Mouse (Mus musculus) thymus, postnatal 36 days (tissue): Measurements from ENCODE around the gene Timm8a2.

ENCODE experiments used
- DNase-seq, 2 experiments: peaks; one replicate each; pipeline ENCODE4 v3.0.0; 2022; ENCODE audit warnings: mixed read lengths in 2 of 2

Gene Timm8a2

DNA sequence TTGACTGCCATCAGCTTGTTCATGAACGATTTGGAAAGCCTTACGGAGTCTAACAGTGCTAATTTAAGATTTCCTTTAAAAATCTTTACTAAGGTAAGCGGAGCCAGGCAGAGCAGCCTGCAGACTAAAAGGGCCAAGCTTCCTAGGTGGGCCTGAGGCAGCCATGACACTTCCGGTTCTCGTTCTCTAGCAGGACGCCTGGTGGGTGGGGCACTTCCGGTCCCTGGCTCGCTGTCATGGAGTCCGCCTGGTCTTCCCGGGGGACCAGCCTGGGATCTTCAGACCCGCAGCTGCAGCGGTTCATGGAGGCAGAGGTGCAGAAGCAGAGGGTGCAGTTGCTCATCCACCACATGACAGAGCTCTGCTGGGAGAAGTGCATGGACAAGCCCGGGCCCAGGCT, at the start of gene Timm8a2:
TSS of gene Timm8a2 (plus strand) at position 224 of the 400 bp plus-strand sequence.
- DNase-seq = no peak

DNA sequence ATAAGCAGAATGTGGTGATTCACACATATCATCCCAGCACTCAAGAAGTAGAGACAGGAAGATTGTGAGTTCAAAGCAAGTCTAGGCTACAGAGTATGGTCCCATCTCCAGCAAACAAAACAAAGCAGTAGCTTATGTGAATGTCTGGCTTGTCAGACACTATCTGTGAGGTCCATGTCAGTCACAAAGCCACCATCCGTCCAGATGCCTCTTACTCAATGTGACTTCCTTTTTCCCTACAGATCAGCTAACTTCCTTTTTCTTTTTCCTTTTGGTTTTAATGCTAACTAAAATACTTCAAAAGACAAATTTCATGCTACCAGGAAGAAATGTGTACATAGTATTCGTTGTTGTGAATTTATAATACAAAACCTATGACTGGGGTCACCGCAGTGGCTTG, 49.0 kb upstream of the Timm8a2 start:
- DNase-seq = no peak

DNA sequence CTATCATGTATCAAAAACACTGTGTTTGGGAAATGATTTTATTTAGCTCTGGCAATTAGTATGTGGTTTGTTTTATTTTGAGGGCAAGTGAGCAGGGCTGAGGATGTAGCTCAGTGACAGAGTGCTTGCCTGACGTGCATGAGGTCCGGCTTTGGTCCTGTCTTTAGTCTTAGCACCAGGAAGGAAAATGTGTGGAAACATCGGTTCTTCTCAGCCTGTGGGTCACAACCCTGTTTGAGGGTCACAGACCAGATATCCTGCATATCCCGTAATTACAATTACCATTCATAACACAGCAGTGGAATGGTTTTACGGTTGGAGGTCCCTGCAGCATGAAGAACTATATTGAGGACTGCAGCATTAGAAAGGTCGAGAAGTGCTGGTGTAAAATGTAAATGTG, 48.4 kb upstream of the Timm8a2 start:
- DNase-seq = no peak

DNA sequence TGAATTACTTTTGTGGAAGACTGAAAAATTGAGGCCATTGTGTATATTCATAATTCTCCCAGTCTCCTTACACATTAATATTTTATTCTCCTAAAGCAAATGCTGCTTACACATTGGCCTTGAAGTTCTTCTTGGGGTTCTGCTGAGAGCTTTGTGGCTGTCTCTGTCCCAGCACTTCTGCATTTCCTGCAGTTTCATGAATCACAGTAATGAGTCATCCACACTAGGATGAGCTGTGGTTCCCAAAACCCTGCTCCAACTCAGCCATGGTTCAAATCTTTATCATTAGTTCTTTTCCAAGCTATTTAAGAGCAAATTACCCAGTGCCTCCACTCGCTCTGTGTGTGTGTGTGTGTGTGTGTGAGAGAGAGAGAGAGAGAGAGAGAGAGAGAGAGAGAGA, 47.2 kb upstream of the Timm8a2 start:
- no peak for DNase-seq

DNA sequence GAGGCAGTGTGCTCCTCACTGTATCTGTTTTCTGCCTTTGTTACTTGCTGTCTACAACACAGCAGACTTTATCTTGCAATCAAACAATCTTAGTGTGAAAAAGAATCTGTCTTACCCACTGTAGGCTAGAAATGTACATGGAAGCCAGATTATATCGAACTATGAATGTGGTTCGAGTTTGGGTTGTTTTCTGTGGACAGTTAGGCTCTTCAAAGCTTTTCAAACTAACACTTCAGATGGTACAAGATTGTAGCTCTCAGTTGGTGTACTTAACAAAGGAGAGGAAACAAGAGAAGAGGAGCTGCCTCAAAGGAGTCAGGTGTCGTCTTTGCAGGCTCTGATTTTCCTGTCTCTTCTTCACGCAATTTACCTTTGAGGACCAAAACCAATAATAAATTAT, 46.8 kb upstream of the Timm8a2 start:
- DNase-seq = no peak

DNA sequence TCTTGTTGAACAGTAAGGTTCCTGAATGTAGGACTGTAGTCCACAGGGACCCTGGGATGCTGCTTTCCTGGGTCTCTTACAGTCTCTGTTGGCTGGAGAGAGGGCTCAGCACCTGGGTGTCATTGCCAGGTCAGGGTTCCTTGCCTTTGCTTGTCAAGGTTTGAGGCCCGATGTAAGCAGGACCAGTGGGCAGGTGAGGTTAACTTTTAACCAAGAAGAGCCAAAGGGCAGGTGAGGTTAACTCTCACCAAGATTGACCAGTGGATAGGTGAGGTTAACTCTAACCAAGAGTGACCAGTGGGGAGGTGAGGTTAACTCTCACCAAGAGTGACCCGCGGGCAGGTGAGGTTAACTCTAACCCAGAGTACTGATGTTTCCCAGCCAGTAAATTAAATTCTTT, 45.1 kb upstream of the Timm8a2 start:
- DNase-seq = no peak

DNA sequence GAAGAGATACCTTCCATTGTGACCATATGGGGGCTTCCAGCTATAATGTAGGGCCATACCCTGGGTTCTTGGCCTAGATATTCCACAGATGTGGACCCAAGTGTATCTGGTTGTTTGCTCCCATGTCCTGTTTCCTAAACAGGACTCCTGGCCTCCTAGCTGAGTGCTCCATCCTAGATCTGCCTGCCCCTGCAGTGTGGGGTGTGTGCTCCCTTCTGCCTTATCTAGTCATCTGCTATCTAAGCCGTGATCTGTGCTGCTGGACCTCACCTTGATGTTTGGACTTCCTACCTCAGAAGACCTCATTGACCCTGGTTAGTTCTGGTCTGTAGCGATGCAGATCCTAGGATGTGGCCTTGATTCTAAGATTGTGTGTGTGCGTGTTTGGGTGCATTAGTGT, 44.6 kb upstream of the Timm8a2 start:
- DNase-seq = no peak

DNA sequence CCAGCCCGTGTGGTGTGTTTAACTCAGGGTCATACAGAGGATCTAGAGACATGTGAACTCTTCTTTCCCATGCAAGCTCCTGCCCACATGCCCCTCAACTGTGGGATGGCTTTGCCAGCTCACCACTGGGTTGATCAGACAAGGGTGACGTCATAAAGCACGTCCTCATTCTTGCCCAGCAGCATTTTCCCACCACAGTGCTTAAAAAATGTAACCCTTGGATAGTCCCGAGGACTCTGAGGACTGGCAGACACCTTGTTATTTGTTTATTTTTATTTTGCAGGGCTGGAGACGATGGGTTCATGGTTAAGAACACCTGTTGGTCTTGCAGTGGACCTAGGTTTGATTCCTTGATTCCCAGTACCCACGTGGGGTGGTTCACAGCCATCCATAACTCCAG, 43.6 kb upstream of the Timm8a2 start:
- DNase-seq = no peak

DNA sequence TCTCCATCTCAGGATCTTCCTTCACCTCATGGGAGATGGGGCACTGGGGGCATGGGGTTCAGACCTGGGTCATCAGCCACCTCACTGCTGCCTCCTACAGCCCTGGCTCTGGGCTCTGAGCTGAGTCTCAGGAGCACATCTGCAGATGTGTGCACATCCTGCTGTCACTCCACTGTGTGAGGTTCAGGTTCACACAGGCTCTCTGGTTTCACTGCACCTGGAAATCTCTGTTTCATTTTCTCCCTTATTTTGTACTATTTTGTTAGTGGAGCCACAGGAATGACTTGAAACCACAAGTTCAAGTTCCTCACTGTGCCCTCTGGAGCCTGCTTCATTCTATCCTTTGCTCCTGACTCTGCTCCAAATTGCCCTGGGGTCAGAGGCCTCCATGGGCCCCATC, 42.6 kb upstream of the Timm8a2 start:
- DNase-seq = peak; percentile 31 to 53

DNA sequence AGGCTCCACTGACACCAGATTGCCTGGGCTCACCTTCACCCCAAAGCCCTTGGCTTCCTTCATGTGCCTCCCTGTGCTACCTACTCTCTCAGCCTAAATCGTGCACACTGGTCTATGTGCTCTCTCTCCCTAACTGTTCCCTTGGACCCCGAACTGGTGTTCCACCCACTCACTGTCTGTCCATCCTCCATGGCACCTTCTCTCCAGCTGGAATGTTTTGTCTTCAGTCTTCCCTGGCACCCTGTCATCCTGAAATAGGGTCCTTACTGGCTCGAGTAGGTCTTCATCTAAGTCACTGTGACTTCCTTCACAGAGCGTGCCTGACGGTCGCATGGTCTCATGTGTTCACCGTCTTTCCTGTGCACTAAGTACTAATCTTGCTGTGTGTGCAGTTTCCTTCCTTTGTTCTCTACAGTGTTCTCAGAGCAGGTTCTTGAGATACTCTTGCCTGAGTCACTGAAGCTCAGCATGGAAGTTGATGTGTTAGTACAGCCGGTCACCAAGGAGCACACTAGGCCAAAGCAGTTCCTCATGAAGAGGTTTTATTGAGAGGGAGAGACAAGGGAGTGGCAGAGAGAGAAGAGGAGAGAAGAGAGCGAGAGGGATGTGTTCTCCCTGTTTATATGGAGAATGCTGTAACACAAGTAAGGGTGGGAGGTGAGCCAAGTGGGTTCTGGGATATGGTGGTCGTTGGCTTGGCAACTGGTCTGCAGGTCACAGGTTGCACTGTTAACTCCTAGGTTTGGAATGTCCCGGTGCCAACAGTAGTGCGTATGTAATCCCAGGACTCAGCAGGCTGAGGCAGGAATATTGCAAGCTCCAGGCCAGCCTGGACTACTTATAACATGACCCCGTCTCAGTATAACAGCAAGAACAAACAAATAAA, 41.8 kb upstream of the Timm8a2 start:
- peak; percentile 45 to 47 for DNase-seq

DNA sequence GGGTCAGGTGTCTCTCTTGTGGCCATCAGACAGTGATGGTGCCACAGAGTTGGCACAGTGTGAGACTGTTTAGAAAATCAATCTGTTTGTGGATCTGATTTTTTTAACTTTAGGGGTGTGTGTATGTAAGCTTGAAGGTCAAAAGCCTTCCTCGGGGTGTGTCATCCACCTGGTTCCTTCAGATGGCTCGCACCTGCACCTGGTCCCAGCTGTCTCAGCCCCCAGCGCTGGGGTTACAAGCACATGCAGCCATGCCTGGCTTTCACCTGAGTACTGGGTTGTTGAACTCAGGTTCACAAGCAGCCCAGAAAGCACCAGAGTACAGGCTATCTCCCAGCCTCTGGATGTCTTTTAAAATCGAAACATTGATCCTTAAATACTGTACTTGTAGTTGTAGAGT, 40.9 kb upstream of the Timm8a2 start:
- peak in 1 of 2 experiments; percentile 51 for DNase-seq

DNA sequence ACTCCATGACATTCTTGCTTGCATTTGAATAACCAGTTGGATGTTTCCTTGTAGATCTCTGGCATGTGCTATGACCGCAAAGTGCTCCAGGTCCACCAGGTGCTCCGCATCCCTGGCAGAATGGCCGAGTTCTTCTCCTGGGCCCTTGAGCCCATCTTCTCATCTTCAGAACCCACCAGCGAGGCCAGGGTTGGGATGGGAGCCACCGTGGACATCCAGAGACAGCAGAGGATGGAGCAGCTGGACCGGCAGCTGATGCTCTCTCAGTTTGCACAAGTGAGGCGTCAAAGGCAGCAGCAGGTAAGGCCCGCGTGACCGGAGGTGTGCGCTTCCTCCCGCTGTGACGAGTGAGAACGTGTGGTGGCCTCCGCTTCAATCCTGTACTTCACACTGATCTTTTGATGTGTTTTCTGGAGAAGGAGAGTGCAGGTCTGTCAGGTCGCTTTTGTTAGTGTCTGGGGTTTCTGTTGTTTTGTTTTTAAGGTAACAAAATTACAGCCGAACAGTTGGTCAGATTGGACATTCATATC, 40.2 kb upstream of the Timm8a2 start:
- DNase-seq = no peak

DNA sequence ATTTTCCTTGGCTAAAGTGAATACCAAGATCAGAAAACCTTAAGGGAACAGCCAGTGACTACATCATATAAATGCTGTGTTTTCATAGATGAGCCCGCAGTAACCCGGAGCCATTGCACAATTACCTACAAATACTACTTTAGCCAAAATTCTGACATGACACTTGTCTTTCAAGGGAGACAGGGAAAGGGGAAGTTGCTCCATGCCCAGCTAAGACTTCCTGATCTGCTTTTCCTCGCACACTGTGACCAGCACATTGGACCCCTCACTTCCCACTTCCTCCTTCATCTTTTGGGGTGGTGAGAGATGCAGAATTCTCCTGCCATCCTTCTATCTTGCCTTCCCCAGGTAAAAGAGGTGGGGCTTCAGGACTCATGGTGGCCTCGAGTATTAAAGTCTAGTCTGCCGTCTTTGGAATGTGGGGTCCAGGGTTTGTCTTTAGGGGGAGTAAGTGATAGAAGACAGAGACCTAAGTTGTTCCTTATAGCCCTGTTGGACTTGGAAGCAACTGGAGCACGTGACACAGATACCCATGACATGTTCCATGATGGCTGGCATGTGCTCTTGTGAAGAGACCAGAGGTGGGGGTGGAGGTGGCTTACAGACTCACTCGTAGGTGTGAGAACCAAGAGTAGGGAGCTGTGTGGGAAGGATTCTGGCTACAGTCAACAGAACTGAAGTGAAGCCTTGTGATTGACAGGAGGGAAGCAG, 39.5 kb upstream of the Timm8a2 start:
- no peak for DNase-seq

DNA sequence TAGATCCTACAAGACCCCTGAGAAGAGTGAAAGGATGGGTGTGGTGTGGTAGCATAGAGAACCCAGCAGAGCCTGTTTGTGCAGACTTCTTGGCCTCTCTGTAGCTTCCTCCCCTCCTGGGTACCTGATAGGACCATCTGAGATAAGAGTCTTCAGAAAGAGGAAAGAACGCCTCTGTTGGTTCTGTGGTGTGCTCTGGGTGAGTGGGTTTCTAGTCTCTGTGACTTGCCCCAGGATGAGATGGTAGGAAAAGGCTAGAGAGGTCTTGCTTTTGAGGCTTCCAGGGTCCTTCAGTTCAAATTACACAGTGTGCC, 39.0 kb upstream of the Timm8a2 start:
- DNase-seq = no peak

DNA sequence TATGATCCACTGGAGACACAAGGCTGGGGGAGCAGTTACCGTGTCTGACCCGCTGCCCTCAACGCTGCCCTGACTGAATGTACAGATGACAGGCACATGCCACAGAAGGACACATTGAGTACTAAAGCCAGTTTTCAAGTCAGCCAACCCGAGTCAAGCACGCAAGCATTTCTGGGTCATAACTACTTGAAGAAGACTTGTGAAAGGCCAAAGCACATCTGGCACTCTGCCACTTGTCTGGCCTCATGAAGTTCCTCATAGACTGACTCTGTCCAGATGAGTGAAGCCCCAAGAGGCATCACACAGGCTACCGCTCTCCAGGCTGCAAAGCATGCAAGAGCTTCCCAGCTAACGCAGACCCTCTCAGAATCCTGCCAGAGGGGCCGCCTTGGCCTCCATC, 37.7 kb upstream of the Timm8a2 start:
- no peak for DNase-seq

DNA sequence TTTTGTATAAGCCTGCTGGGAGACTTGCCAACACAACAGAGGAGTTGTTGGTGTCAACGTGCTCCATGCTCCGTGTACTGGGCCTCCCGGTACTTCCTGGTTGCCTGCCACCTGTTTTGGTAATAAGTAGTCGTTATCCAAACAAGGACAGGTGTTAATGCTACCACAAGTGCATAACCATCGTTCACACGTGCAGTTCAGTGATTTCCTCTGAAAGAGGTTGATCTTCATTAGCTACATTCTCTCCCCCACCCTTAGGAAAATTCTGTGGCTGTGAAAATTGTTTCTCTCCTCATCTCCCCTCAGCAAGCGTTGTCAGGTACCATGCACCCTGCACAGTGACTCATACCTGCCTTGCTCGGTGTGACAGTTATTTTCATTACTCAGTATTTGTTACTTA, 35.0 kb upstream of the Timm8a2 start:
- DNase-seq = no peak

DNA sequence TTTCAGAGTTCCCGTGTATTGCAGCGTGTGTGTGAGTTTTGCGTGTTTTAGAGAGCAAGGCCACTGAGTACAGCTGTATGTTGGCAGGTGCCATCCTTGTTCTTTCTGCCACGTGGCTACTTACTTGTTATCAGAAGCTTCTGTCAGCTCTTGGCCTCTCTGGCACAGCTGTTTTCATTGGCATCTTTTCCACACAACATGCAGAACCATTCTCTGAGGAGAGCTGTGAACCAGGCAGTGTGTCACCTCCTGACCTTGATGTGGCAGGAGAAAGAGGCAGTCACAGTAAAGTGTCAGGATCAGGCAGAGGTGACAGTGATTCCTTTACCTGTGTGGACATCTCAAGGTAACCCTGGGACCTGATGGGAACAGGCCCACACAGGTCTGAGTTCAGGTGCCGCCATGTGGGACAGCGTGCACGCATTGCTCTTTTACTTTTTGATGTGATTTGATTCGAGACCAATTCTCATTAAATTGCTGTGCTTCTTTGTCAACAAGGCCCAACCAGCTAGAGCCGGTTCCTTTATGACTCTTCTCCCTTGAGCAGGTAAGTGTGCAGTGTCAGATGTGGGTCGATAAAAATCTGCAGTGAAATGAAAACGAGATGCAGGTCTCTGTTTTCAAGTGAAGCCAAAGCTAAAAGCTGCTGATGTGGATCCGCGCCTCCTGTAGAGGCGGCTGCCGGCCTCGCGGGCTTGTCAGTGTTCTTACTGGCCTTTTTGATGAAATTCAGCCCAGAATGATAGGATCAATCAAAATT, 33.9 kb upstream of the Timm8a2 start:
- DNase-seq = no peak

DNA sequence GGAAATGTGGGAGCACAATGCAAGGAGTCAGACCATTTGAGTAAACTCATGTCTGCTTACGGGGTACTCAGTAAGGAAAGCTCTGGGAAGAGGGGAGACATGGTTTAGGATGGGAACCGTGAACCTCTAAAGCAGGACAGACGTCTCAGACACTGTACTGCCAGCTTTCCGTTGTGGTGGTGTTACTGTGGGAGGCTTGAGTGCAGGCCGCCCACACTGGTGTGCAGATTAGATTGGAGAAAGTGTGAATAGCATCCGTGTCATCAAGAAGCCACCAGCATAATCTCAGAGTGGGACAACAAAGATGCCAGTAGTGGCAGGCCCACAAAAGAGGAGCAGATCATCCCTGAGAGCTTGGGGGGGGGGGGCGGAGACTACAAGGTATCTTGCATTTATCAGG, 32.2 kb upstream of the Timm8a2 start:
- no peak for DNase-seq

DNA sequence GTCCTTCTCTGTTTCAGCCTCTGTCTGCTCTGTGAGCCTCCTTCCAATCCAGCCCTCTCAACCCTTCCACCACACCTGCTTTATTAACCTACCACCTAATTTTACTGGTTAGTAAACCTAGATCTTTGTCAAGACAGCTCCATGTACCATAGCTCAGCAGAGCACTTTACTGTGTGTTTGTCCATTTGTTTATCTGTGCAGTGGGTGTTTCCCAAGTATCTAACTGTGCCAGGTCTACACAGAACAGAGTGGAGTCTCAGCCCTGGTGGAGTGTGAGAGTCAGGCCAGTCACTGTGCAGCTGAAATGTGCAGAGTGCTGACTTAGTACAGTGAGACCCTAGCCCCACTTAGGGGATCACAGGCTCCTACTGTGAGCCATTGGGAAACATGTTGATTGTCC, 30.7 kb upstream of the Timm8a2 start:
- DNase-seq = no peak

DNA sequence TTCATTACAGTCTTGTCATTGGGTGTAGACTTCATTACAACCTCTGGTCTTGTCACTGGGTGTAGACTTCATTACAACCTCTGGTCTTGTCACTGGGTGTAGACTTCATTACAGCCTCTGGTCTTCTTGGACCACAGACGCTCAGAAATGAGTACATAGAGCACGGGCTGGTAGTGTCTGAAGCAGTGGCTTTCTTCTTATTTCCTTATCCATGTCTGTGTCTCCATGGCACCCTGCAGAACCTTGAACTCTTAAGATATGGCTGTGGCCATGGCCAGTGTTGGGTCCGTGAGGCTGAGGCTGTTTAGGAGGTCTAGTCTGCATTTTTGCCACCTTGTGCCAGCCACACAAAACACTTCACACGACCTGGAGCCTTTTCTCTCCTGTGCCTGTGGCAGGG, 26.2 kb upstream of the Timm8a2 start:
- DNase-seq = no peak

DNA sequence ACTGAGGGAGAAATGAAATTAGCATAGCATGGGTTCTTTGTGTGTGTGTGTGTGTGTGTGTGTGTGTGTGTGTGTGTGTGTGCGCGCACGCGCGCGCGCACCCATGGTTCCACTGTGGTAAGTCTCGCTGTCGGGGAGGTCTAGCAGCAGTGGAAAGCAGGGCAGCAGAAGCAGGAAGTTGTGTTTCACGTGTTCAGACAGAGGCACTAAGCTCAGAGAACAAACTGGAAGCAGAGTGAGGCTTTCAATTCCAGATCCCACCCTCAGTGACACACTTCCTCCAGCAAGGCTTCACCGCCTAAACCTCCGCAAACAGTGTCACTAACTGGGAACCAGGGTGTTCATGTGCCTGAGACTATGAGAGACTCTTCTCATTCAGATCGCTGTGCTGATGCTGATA, 25.0 kb upstream of the Timm8a2 start:
- DNase-seq = peak; percentile 66 to 81

DNA sequence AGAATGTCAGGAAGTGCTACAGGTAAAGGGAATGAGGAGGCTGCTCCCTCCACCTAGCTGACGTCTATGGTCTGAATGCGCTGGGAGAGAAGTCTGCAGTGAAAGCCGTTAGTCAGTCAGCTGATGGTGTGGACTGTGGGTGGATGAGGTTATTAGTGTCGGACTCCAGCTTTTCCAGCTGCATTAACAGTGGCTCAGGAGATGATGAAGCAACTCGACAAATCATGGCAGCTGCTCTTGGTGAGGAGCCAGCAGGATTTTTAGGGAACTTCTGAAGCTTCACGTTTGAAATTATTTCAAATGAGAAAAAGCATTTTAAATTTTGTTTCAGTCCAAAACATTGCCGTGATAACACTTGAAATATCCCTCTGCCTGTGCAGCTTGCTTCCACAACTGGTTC, 24.2 kb upstream of the Timm8a2 start:
- DNase-seq = no peak

DNA sequence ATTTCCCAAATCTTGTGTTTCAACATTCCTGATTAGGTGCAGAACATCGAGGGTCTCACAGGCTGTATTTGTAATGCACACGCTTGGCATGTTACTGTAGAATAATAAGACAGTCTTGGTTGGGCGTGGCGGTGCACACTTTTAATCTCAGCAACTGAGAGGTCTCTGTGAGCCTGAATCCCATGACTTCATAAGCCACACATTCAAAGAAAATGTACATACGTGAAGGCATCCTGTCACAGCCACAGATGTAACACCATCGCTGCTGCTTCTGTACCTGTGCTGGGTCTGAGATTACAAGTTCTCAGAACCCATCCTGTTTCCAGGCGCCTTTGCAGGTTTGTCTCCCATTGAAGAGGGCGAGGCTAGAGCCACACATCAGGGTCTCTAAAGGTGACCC, 22.7 kb upstream of the Timm8a2 start:
- DNase-seq = no peak

DNA sequence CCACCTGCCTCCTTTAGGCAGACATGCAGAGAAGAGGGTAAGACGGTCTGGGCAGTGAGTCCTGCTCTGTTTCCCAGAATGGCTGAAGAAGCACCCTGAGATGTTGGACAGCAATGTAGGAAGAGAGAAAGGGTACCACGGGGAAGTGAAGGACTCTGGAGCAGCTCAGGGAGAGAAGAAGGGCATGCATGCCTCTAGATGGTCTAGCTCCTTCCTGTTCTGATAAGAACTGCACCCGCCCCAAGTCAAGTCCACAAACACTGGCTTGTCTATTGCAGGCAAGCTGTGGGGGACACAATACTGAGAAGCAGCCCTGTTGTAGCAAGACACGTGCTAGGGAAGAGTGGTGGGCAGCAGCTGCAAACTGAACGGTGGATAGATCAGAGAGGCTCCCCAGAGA, 22.3 kb upstream of the Timm8a2 start:
- no peak for DNase-seq
